Mouse (Mus musculus): ENCODE measurements around the gene Tex38. TPM values are rescaled to one million over a fixed set of nuclear protein-coding genes. Genes with fewer than 3 reads are reported as not detected.

Tex38 gene
- polyA plus RNA-seq (2012; fragmentation: generic; extraction: Trizol), result under 1 TPM in 1 of 2 experiments, not detected in 1; 0.15 TPM

DNA sequence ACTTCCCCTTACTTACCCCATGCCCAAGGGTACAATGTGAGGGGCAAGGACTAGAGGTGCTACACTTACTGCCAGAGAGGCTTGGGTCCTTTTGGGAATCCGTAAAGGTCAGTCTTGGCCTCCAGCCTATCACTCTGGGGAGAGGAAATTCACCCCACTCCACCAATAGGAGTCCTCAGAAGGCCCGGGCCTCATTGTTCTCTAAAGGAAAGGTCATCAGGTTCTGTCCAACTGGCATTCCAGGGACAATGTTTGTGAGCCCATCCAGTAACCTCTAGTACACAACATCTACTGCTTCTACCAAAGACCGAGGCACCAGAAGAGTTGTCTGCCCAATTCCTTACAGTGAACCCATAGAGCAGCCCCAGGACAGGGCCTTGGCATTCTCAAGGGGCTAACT is at the start of gene Tex38:
Tex38 (minus strand) TSS at position 101 of the 400 bp plus-strand sequence.

DNA sequence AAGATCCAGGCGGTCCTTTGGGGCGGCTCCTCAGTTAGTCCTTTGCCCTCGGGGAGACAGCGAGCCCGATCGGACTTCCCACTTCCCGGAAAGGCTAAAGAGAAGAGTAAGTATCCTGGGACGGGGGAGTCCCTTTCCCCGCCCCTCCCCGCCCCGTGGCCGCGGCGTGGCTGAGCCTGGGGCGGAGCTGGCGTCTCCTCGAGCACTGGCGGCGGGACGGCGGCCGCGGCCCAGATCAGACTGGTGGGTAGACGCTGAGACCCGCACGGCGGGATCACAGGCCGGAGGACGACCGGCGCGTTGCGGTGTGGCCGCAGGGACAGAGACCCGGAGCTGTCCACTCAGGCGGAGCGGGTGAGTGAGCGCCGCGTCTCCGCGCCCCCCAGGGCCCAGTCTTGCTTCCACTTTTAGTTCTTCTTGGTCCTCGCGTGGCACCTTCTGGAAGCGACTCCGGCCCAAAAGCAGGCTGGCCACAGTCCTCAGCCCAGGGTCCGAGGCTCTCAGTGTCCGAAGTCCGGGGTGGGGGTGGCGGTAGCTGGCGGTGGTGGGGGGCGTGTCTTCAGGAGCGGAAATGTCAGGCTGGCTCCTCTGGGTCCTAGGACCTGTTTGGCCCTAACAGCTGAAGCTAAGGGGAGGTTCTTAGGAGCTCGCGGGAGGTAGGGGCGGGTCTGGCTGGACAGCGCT is 47.2 kb upstream of the Tex38 start, which contains the start of gene Mob3c:
Mob3c (plus strand) TSS at position 205 of the 684 bp plus-strand sequence.

DNA sequence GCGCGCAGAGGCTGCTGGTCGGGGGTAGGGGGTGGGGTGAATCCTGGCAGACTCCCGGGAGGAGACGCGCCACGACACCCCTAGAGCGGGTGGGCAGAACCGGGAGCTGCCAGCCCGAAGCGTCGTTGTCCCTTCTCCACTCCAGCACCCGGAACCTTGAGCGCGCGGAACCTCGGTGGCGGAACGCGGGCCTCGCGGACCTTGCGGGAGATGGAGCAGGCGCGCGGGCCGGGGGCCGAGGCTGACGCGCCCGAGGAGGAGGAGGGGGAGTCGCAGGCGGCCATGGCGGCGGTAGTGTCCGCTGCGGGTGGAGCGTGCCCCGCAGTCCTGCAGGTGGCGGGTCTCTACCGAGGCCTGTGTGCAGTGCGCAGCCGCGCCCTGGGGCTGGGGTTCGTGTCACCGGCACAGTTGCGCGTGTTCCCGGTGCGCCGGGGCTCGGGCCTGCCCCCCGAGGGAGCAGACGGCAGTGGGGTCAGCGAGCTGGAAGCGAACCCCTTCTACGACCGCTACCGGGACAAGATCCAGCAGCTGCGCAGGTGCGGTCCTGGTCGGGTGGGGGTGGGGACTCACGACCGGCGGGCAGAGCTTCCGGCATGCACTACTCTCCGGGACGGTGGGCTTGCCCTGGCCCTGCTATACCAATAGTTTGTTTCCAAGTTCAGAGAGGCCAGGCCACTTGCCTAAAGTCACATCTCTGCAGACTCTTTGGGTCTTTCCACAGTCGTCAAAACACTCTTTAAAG is 4.1 kb upstream of the Tex38 start, which contains the start of gene Atpaf1:
Atpaf1 (plus strand) TSS at position 44 of the 742 bp plus-strand sequence.

GRCm38 (mm10) chr4:115737551-115738041 is 43.2 kb downstream of the Tex38 start, which contains the start of gene Efcab14:
Gene Efcab14, plus strand, starts transcription at chr4:115737744.

Other genes starting within 250 kb of the Tex38 start
- not detected for gene Cyp4a31, start 217.4 kb downstream of the Tex38 start, polyA plus RNA-seq (2012; fragmentation: generic; extraction: Trizol)
- gene Cyp4a32, start 180.0 kb downstream of the Tex38 start, polyA plus RNA-seq (2012; fragmentation: generic; extraction: Trizol), result not detected
- not detected for gene Cyp4b1, start 133.3 kb downstream of the Tex38 start, polyA plus RNA-seq (2012; fragmentation: generic; extraction: Trizol)
- 1 to 10 TPM in 1 of 2 experiments, under 1 TPM in 1; 0.89 to 9.9 TPM for gene Efcab14, start 43.3 kb downstream of the Tex38 start, polyA plus RNA-seq (2012; fragmentation: generic; extraction: Trizol)
- gene Atpaf1, start 3.8 kb upstream of the Tex38 start, polyA plus RNA-seq (2012; fragmentation: generic; extraction: Trizol), result 1 to 10 TPM; 1.7 to 7.3 TPM
- gene Mob3c, start 47.1 kb upstream of the Tex38 start, polyA plus RNA-seq (2012; fragmentation: generic; extraction: Trizol), result 1 to 10 TPM in 1 of 2 experiments, under 1 TPM in 1; 0.48 to 5.0 TPM
- gene Mknk1, start 58.2 kb upstream of the Tex38 start, polyA plus RNA-seq (2012; fragmentation: generic; extraction: Trizol), result 10 to 100 TPM in 1 of 2 experiments, 1 to 10 TPM in 1; 3.0 to 14.4 TPM
- not detected for gene Kncn, start 103.4 kb upstream of the Tex38 start, polyA plus RNA-seq (2012; fragmentation: generic; extraction: Trizol)
- not detected for gene 6430628N08Rik, start 109.6 kb upstream of the Tex38 start, polyA plus RNA-seq (2012; fragmentation: generic; extraction: Trizol)
- gene Dmbx1, start 158.9 kb upstream of the Tex38 start, polyA plus RNA-seq (2012; fragmentation: generic; extraction: Trizol), result not detected
- gene Faah, start 236.9 kb upstream of the Tex38 start, polyA plus RNA-seq (2012; fragmentation: generic; extraction: Trizol), result 1 to 10 TPM in 1 of 2 experiments, under 1 TPM in 1; 0.33 to 1.7 TPM